Mouse (Mus musculus) bone marrow, adult 2 months (tissue): ENCODE measurements around the gene Nudt17.

Experiments used
- CTCF ChIP-seq: fragments of 200-500 bp; IDR thresholded peaks from 2 replicates; pipeline ENCODE4 v1.5.1; 2011; ENCODE audit warnings: low read length, control low read depth; ENCODE audit not compliant: control insufficient read depth, insufficient read depth
- POLR2A ChIP-seq: fragments of 200-500 bp; IDR thresholded peaks from 2 replicates; pipeline ENCODE4 v1.6.1; 2011; ENCODE audit warnings: low read depth, mild to moderate bottlenecking, control low read depth, low read length, borderline replicate concordance; ENCODE audit not compliant: control insufficient read depth

DNA sequence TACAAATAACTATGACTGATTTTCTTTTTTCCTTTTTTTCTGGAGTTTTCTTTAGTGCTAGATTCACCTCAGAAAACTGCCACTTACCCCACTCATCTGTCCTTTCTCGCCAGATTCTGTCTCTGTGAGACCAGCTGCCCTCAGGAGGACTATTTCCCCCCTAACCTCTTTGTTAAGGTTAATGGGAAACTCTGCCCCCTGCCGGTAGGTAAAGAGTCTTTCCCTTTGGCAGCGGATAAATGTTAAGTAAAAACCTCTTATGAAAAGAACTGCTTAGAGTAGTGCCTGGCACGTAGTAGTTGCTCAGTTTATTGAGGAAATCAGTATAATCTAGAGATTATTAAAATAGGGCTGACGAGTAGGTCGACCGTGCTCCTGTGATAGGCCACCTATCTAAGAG is 8.0 kb downstream of the Nudt17 start:
- TF ChIP-seq POLR2A (no peak), CTCF (no peak)
